Mouse (Mus musculus) telencephalon, adult 2 months (tissue): ENCODE measurements around the gene Tusc1.

Experiments
- DNase-seq: peaks from one replicate; pipeline ENCODE4 v3.0.0-alpha.2; 2011; ENCODE audit warnings: low read depth, low spot score

Gene Tusc1

DNA sequence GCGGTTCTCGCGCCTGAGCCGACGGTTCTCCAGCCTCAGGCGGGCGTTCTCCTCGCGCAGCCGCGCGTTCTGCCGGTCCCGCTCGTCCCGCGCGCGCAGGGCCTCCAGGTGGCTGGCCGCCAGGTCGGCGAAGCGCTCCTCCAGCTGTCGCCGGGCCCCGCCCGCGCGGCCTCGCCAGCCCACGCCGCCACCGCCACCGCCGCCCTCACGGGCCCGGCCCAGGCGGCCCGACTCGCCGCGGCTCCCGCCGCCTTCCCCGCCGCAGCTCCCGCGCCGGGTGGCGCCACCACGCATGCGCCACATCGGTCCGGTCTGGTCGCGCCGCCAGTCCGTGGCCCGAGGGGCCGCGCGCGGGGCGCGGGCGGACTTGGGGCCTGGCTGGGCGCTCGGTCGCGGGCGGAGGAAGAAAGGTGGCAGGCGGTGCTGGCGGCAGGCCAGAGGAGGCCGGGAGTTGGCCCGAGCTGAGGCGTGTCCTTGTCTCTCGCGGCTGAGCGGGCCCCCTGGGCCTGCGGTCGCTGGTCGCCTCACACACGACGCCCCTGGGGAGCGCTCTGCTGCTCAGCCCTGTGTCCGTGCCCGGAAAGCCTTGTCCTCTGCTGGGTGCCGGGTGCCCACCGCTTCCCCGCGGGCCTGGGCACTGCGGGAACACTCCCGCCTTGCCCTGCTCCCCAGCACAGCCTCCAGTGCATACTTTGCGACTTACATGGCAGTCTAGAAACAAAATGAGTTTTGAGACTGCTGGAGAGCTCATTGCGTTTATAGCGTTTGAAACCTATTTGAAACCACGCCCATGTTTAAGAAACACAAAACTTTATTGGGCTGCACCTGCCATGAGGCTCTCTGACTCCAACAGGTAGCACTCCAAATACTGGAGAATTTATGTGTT lies at the start of gene Tusc1:
Tusc1 (minus strand) TSS at position 394 of the 886 bp plus-strand sequence.
- DNase-seq, result no peak

DNA sequence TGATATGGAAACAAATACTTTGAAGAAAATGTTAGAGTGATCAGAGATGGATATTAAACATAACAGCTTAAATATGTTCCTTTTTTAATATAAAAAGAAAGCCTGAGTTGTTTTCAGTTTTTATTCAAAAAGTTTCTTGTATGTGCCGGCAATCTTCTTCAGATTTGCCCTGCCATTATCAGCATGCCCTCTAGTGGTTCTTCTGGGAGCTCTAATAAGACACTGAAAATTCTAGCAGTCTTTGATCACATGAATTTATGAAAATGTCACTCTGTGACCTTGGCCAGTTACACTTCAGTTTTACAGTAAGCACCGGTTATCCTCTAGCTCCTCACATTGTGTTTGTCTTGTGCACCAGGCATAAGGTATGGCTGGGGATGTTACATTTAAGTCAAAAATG lies 17.6 kb upstream of the Tusc1 start:
- DNase-seq, result no peak

DNA sequence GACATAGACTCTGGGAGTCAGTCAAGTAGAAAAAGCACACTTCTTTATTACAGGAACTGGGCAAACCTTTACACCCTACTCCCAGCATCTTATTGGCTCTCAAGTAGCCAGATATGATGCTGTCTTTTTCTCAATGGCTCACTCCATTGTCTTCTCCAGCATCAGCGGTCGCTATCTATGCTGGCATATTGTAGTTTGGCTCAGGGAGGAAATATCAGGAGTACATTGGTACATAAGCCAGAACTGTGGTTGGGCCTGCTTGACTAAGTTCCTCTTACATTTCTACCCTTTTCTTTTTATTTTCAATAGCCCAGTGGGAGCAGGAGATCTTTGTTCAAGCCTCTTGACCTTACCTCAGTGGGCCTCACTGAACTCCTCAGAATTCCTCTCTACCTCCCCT lies 9.0 kb upstream of the Tusc1 start:
- no peak for DNase-seq

DNA sequence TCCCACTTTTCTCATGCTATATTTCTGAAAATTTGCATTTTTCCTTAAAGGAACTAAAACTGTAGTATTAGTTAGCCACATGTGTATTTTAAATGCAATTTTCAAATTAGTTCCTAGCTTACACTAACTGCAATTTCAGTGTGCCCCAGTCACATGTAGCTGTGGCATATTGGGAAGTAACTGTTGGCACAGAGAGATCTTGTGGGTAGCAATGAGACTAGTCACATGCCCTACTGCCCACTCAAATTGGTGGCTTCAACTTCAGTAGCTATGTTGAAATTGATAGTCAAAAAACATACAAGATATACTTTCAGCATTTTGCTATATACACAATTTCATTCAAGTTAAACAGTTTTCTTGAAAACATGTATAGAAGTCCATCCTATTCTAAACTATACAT lies 6.3 kb upstream of the Tusc1 start:
- no peak for DNase-seq

DNA sequence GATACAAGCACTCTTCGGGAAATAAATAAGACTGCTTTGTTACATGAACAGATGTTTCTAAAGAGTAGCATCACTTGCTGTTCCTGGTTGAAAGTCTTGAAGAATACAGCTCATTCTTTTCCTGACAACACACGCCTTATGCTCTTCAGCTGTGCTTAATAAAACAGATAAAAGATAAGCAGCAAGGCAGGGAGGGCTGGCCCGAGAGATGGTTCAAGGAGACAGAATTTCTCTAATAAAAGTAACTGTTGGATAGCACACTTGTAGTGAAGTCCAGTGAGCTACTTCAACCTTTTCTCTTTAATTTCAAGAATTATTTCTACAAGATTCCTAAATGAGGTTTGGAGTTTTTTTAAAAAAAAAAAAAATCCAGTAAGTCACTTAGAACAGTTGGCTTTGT lies 2.7 kb upstream of the Tusc1 start:
- no peak for DNase-seq

DNA sequence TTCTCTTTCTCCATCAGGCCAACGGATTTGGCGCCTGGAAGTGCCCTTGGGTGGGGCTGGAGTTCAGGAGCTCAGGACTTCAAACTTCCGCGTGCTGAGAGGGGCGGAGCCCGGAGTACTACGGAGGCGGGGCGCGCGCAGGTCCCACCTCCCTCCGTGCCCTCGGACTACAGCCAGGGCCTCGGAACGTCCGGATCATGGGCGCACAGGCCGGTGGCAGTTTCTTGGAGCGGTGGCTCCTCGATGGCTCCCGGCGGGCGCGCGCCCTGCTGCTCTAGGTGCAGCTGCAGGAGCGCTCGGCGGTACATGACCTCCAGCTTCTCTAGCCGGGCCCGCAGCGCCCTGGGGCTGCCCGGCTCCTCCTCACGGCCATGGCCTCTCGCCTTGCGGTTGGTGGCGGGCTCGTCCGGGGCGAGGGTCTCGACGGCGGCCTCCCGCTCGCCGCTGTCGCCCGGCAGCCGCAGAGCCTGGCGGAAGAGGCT lies 634 bp downstream of the Tusc1 start:
- no peak for DNase-seq

DNA sequence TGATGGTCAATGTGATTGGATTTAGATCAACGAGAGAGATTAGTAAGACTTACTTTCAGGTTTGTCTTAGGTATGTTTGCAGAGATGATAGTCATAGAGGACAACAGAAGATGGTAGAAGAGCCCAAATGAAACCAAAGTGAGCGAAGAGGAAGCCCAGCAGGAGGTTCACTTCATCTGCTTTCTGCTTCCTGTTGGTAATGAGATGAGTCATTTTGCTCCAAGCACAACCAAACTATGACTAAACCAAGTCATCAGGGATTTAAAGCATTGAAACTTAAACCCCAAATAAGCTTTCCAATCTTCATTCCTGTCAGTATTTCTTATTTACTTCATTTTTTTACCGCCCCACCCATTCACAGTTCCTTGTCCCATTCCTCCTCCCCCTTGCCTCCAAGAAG lies 27.8 kb downstream of the Tusc1 start:
- DNase-seq, result no peak

DNA sequence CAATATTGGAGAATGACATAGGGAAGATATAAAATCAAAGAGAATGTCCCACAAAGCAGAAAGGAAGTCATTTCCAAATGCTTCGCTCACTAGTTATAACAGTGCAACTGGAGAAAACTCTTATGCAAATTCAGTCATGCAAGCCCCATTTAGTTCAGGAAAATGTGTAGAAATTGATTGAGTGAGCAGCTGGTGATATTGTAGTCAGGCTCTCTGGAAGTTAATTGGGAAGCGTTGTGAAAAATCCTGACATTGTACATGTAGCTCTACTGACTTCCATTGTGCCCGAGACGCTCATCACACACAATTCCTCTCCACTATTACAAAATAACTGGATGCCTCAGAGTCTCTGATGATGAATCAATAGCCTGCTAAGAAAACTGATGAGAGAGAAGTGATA lies 49.2 kb downstream of the Tusc1 start:
- no peak for DNase-seq
